Comparison of ENCODE assay signal across 18 mouse cellular contexts in the genomic region with DNA sequence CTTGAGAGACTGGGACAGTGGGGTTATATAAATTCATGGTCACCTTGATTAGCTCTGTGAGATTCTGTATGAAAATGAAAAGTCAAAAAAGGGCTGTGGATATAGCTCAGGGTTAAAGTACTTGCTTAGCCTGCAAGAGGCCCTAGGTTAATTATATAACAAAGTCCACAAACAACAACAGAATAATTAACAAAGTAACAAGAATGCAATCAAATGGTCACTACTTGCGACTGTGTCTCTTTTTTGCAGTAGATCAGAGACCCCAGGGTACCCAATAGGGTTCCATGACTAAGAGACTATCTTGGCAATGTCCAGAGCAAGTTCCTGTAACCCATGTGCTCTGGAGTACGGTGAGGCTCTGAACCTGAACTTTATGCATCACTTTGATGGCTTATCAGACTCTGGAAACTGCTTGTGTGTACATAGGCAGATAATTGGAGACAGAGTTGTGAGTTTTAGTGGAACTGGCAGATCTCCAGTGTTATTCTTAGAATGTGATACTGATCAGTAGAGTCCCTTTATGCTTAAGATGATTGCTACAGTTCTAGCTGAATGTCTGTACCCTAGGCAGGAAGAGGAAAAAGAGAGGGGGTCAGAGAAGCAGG. TPM values are rescaled to one million over a fixed set of nuclear protein-coding genes. Genes with fewer than 3 reads are reported as not detected.
DNase-seq lines count a peak whose midpoint lies in the region; ATAC-seq and TF ChIP-seq lines count a peak whose summit lies in the region.
"Had no signal": no experiment of that assay in that cellular context is flagged by ENCODE, and none has a peak within 500 bp of the region (broad histone marks: within the 10 kb centered on the region; RNA-seq: fewer than 3 reads in every experiment).

No protein-coding gene starts in this region.

- H3K9me3 ChIP-seq in kidney, postnatal 0 days (replicated peaks; ENCODE audit: low read length): no peaks in the 10 kb centered on the region
- H3K9me3 ChIP-seq in MEL (replicated peaks; ENCODE audit: insufficient read depth, low read length): no peaks in the 10 kb centered on the region
- no peaks in the 10 kb centered on the region for H3K9me3 ChIP-seq in intestine, embryonic 16.5 days (ENCODE audit: control insufficient read depth, low read length)
- H3K9me3 ChIP-seq in liver, embryonic 16.5 days (replicated peaks; ENCODE audit: control insufficient read depth, low read length): no peaks in the 10 kb centered on the region
- H3K9me3 ChIP-seq: embryonic facial prominence, embryonic 12.5 days; limb, embryonic 15.5 days; midbrain, embryonic 10.5 days; neural tube, embryonic 12.5 days had no signal

- ATAC-seq in kidney, postnatal 0 days (replicated peaks; ENCODE audit: low FRiP score, low read depth): no peak
- peak; percentile 81 for ATAC-seq in intestine, embryonic 16.5 days
- peak; percentile 56 for ATAC-seq in liver, embryonic 16.5 days (ENCODE audit: low read depth)

- H3K4me3 ChIP-seq in kidney, postnatal 0 days (replicated peaks; ENCODE audit: low read depth, low read length): no peak overlapping the region
- no peak overlapping the region for H3K4me3 ChIP-seq in MEL (ENCODE audit: control insufficient read depth in 1 of 2, insufficient read depth in 1 of 2, low read depth in 2 of 2, low read length in 2 of 2)
- no peak overlapping the region for H3K4me3 ChIP-seq in intestine, embryonic 16.5 days (ENCODE audit: low read length)
- H3K4me3 ChIP-seq in liver, embryonic 16.5 days (ENCODE audit: low read depth, low read length): no peak overlapping the region
- H3K4me3 ChIP-seq: embryonic facial prominence, embryonic 12.5 days; gastrocnemius, adult 2 months; limb, embryonic 15.5 days; midbrain, embryonic 10.5 days; neural tube, embryonic 12.5 days had no signal

- no peaks in the 10 kb centered on the region for H3K27me3 ChIP-seq in kidney, postnatal 0 days (ENCODE audit: insufficient read depth, low read length)
- H3K27me3 ChIP-seq in MEL (ENCODE audit: control insufficient read depth in 1 of 2, insufficient read depth in 2 of 2, low read length in 2 of 2): no peaks in the 10 kb centered on the region
- H3K27me3 ChIP-seq in intestine, embryonic 16.5 days (replicated peaks; ENCODE audit: control insufficient read depth, insufficient read depth, low read length): no peaks in the 10 kb centered on the region
- H3K27me3 ChIP-seq in liver, embryonic 16.5 days (ENCODE audit: control insufficient read depth, insufficient read depth, low read depth, low read length): no peaks in the 10 kb centered on the region
- H3K27me3 ChIP-seq: embryonic facial prominence, embryonic 12.5 days; neural tube, embryonic 12.5 days had no signal

- no peak for TF ChIP-seq CTCF in kidney, postnatal 0 days (IDR thresholded peaks at IDR 0.05; ENCODE audit: low read depth)
- no peak for TF ChIP-seq CTCF in MEL (IDR thresholded peaks at IDR 0.05 in 2 of 3, conservative IDR thresholded peaks at IDR 0.05 in 1 of 3; ENCODE audit: control insufficient read depth in 1 of 3, insufficient read depth in 1 of 3, low read depth in 2 of 3, low read length in 3 of 3, poor library complexity in 1 of 3, severe bottlenecking in 1 of 3)

- H3K9ac ChIP-seq in kidney, postnatal 0 days (ENCODE audit: low read depth, low read length): no peak overlapping the region
- peak overlapping the region; percentile 67; the same call in 1 of the 2 replicates for H3K9ac ChIP-seq in MEL (ENCODE audit: control insufficient read depth, low read depth, low read length, poor library complexity, severe bottlenecking)
- H3K9ac ChIP-seq in intestine, embryonic 16.5 days (ENCODE audit: low read depth, low read length): no peak overlapping the region
- H3K9ac ChIP-seq in liver, embryonic 16.5 days (ENCODE audit: low read depth, low read length): no peak overlapping the region
- H3K9ac ChIP-seq: embryonic facial prominence, embryonic 12.5 days; limb, embryonic 15.5 days; neural tube, embryonic 12.5 days had no signal

- no peaks in the 10 kb centered on the region for H3K36me3 ChIP-seq in kidney, postnatal 0 days (ENCODE audit: insufficient read depth, low read length)
- H3K36me3 ChIP-seq in MEL (ENCODE audit: control insufficient read depth in 1 of 2, insufficient read depth in 2 of 2, low read length in 2 of 2): peaks cover 0 to 72% of the 10 kb centered on the region in 2 experiments; a peak in 2 of 4 replicates
- H3K36me3 ChIP-seq in intestine, embryonic 16.5 days (ENCODE audit: control insufficient read depth, insufficient read depth, low read length): no peaks in the 10 kb centered on the region
- no peaks in the 10 kb centered on the region for H3K36me3 ChIP-seq in liver, embryonic 16.5 days (ENCODE audit: control insufficient read depth, insufficient read depth)
- H3K36me3 ChIP-seq: embryonic facial prominence, embryonic 12.5 days; limb, embryonic 15.5 days; midbrain, embryonic 10.5 days; neural tube, embryonic 12.5 days had no signal

- no peak for DNase-seq in kidney, postnatal 0 days (ENCODE audit: low spot score)
- no peak for DNase-seq in kidney, postnatal 14 days
- DNase-seq in MEL (ENCODE audit: low read depth, low spot score): peak; percentile 59
- DNase-seq in left cerebral cortex, adult 18-20 months (ENCODE audit: low spot score in 2 of 2): no peak
- no peak for DNase-seq in left cerebral cortex, postnatal 36 days (ENCODE audit: low spot score in 2 of 2)
- DNase-seq: adrenal gland, adult 8-10 months; cerebellum, adult 11 months; gastrocnemius, adult 2 months; lung, postnatal 14 days; right cerebral cortex, postnatal 14 days; thymus, postnatal 36 days had no signal

- H3K4me1 ChIP-seq in kidney, postnatal 0 days (replicated peaks; ENCODE audit: insufficient read depth, low read length): peaks cover 21% of the 10 kb centered on the region
- H3K4me1 ChIP-seq in MEL (ENCODE audit: control insufficient read depth in 1 of 2, insufficient read depth in 2 of 2, low read length in 2 of 2): peaks cover 50 to 62% of the 10 kb centered on the region in 2 experiments
- peaks cover 13% of the 10 kb centered on the region for H3K4me1 ChIP-seq in intestine, embryonic 16.5 days (ENCODE audit: control insufficient read depth, insufficient read depth, low read length)
- peaks cover 31% of the 10 kb centered on the region for H3K4me1 ChIP-seq in liver, embryonic 16.5 days (ENCODE audit: control insufficient read depth, low read depth, low read length)

- peak; percentile 69 to 71; a peak in 3 of 4 replicates for TF ChIP-seq EP300 in MEL (IDR thresholded peaks at IDR 0.05; ENCODE audit: low read depth in 1 of 2, low read length in 2 of 2)

- no peak for TF ChIP-seq POLR2A in MEL (IDR thresholded peaks at IDR 0.05; ENCODE audit: control insufficient read depth in 1 of 2, insufficient read depth in 1 of 2, low read depth in 1 of 2, low read length in 2 of 2, poor library complexity in 1 of 2)

- no peak for TF ChIP-seq RAD21 in MEL (IDR thresholded peaks at IDR 0.05; ENCODE audit: low read depth, low read length)

- intact Hi-C loops in left cerebral cortex, postnatal 36 days (cut with DNase I): loop anchor here (2.0 kb wide), 1 partner anchor 15 kb away; a partner anchor contains a TSS

- H3K79me2 ChIP-seq in MEL (ENCODE audit: control insufficient read depth, insufficient read depth, low read length, poor library complexity): no peaks in the 10 kb centered on the region

- 34% methylated on average over 2 of the region's 2 CpGs for WGBS in kidney, postnatal 0 days
- WGBS in intestine, embryonic 16.5 days: 60% methylated on average over 2 of the region's 2 CpGs
- 30% methylated on average over 2 of the region's 2 CpGs for WGBS in liver, embryonic 16.5 days (ENCODE audit: insufficient replicate concordance)

- H3K27ac ChIP-seq in kidney, postnatal 0 days: peak overlapping the region; percentile 57; the same call in 1 of the 2 replicates
- H3K27ac ChIP-seq in MEL (ENCODE audit: control insufficient read depth, low read depth, low read length): peak overlapping the region; percentile 40
- H3K27ac ChIP-seq in intestine, embryonic 16.5 days (ENCODE audit: low read length): 0 out of 2 replicates have a peak overlapping the region, but pooled peaks have one; percentile 27
- no peak overlapping the region for H3K27ac ChIP-seq in liver, embryonic 16.5 days (ENCODE audit: low read length)
- H3K27ac ChIP-seq: embryonic facial prominence, embryonic 12.5 days; gastrocnemius, adult 2 months; hindbrain, postnatal 0 days; limb, embryonic 15.5 days; midbrain, embryonic 10.5 days; neural tube, embryonic 12.5 days had no signal

- no peak overlapping the region for H3K4me2 ChIP-seq in kidney, postnatal 0 days (ENCODE audit: low read length)
- no peak overlapping the region for H3K4me2 ChIP-seq in intestine, embryonic 16.5 days (ENCODE audit: low read depth, low read length)
- no peak overlapping the region for H3K4me2 ChIP-seq in liver, embryonic 16.5 days (ENCODE audit: low read depth, low read length)
- H3K4me2 ChIP-seq: embryonic facial prominence, embryonic 12.5 days; limb, embryonic 15.5 days; neural tube, embryonic 12.5 days had no signal

RNA-seq across cellular contexts. Expression of a gene that starts 13.8 kb away (rescaled TPM):
- polyA plus RNA-seq in kidney, postnatal 0 days (2015; fragmentation: Nextera tagmentation; extraction: Ambion mirVana): 10.2 and 10.6 TPM in 2 replicates
- 4.9 and 5.1 TPM in 2 replicates for total RNA-seq in MEL (2012; rRNA removed)
- 1 to 10 TPM in 1 of 2 experiments, not detected in 1; 9.2 TPM for polyA plus RNA-seq in MEL (2012; ENCODE audit: insufficient read depth in 1 of 2, insufficient read length in 2 of 2, low read depth in 1 of 2, low replicate concordance in 2 of 2, missing spikeins in 1 of 2)
- 16.6 and 20.5 TPM in 2 replicates for polyA plus RNA-seq in intestine, embryonic 16.5 days (2015; fragmentation: Nextera tagmentation; extraction: Ambion mirVana)
- polyA plus RNA-seq in liver, embryonic 16.5 days (2015; fragmentation: Nextera tagmentation; extraction: Ambion mirVana): 5.4 and 5.5 TPM in 2 replicates
- 10 to 100 TPM; 15.2 to 18.6 TPM for total RNA-seq in left cerebral cortex, adult 18-20 months (2021)
- 10 to 100 TPM; 18.3 to 19.7 TPM for total RNA-seq in left cerebral cortex, postnatal 36 days (2021)

RNA-seq across cellular contexts. Expression of a gene that starts 16.6 kb away (rescaled TPM):
- 3.3 and 3.6 TPM in 2 replicates for polyA plus RNA-seq in kidney, postnatal 0 days (2015; fragmentation: Nextera tagmentation; extraction: Ambion mirVana)
- 0.58 and 0.78 TPM in 2 replicates for total RNA-seq in MEL (2012; rRNA removed)
- polyA plus RNA-seq in MEL (2012; ENCODE audit: insufficient read depth in 1 of 2, insufficient read length in 2 of 2, low read depth in 1 of 2, low replicate concordance in 2 of 2, missing spikeins in 1 of 2): 10 to 100 TPM in 1 of 2 experiments, not detected in 1; 43.5 TPM
- polyA plus RNA-seq in intestine, embryonic 16.5 days (2015; fragmentation: Nextera tagmentation; extraction: Ambion mirVana): 2.2 and 2.3 TPM in 2 replicates
- polyA plus RNA-seq in liver, embryonic 16.5 days (2015; fragmentation: Nextera tagmentation; extraction: Ambion mirVana): 4.9 and 6.3 TPM in 2 replicates
- total RNA-seq in left cerebral cortex, adult 18-20 months (2021): 1,000 to 10,000 TPM; 1,653 to 1,729 TPM
- total RNA-seq in left cerebral cortex, postnatal 36 days (2021): 1,000 to 10,000 TPM; 1,855 to 2,522 TPM

RNA-seq across cellular contexts. Expression of a gene that starts 30.3 kb away (rescaled TPM):
- polyA plus RNA-seq in kidney, postnatal 0 days (2015; fragmentation: Nextera tagmentation; extraction: Ambion mirVana): 4.2 and 5.5 TPM in 2 replicates
- not detected in 2 replicates for total RNA-seq in MEL (2012; rRNA removed)
- under 1 TPM in 1 of 2 experiments, not detected in 1; 0.64 TPM for polyA plus RNA-seq in MEL (2012; ENCODE audit: insufficient read depth in 1 of 2, insufficient read length in 2 of 2, low read depth in 1 of 2, low replicate concordance in 2 of 2, missing spikeins in 1 of 2)
- polyA plus RNA-seq in intestine, embryonic 16.5 days (2015; fragmentation: Nextera tagmentation; extraction: Ambion mirVana): 1.5 and 3.1 TPM in 2 replicates
- 0.16 and 0.34 TPM in 2 replicates for polyA plus RNA-seq in liver, embryonic 16.5 days (2015; fragmentation: Nextera tagmentation; extraction: Ambion mirVana)
- total RNA-seq in left cerebral cortex, adult 18-20 months (2021): 1 to 10 TPM; 3.9 to 5.0 TPM
- 1 to 10 TPM; 1.4 to 4.1 TPM for total RNA-seq in left cerebral cortex, postnatal 36 days (2021)

RNA-seq across cellular contexts. Expression of a gene that starts 41.5 kb away (rescaled TPM):
- polyA plus RNA-seq in kidney, postnatal 0 days (2015; fragmentation: Nextera tagmentation; extraction: Ambion mirVana): 68.5 and 70.7 TPM in 2 replicates
- 0.10 and 0.23 TPM in 2 replicates for total RNA-seq in MEL (2012; rRNA removed)
- under 1 TPM in 1 of 2 experiments, not detected in 1; 0.89 TPM for polyA plus RNA-seq in MEL (2012; ENCODE audit: insufficient read depth in 1 of 2, insufficient read length in 2 of 2, low read depth in 1 of 2, low replicate concordance in 2 of 2, missing spikeins in 1 of 2)
- polyA plus RNA-seq in intestine, embryonic 16.5 days (2015; fragmentation: Nextera tagmentation; extraction: Ambion mirVana): 49.2 and 49.4 TPM in 2 replicates
- polyA plus RNA-seq in liver, embryonic 16.5 days (2015; fragmentation: Nextera tagmentation; extraction: Ambion mirVana): 15.7 and 16.0 TPM in 2 replicates
- 10 to 100 TPM; 19.7 to 21.4 TPM for total RNA-seq in left cerebral cortex, adult 18-20 months (2021)
- 10 to 100 TPM; 19.5 to 23.0 TPM for total RNA-seq in left cerebral cortex, postnatal 36 days (2021)

RNA-seq across cellular contexts. Expression of a gene that starts 44.2 kb away (rescaled TPM):
- 10.7 and 12.3 TPM in 2 replicates for polyA plus RNA-seq in kidney, postnatal 0 days (2015; fragmentation: Nextera tagmentation; extraction: Ambion mirVana)
- 0.46 and 1.2 TPM in 2 replicates for total RNA-seq in MEL (2012; rRNA removed)
- 1 to 10 TPM in 1 of 2 experiments, not detected in 1; 2.6 TPM for polyA plus RNA-seq in MEL (2012; ENCODE audit: insufficient read depth in 1 of 2, insufficient read length in 2 of 2, low read depth in 1 of 2, low replicate concordance in 2 of 2, missing spikeins in 1 of 2)
- 3.0 and 3.4 TPM in 2 replicates for polyA plus RNA-seq in intestine, embryonic 16.5 days (2015; fragmentation: Nextera tagmentation; extraction: Ambion mirVana)
- 1.9 and 2.1 TPM in 2 replicates for polyA plus RNA-seq in liver, embryonic 16.5 days (2015; fragmentation: Nextera tagmentation; extraction: Ambion mirVana)
- total RNA-seq in left cerebral cortex, adult 18-20 months (2021): 1 to 10 TPM; 1.7 to 1.8 TPM
- total RNA-seq in left cerebral cortex, postnatal 36 days (2021): 1 to 10 TPM; 1.8 to 2.9 TPM
- total RNA-seq: hindbrain, postnatal 0 days had no signal
